Mouse (Mus musculus): ENCODE results near the gene Tnfrsf25.

- TF ChIP-seq CTCF (IDR thresholded peaks at IDR 0.05; ENCODE audit: extremely low read depth, insufficient read length, insufficient replicate concordance, low read depth, low read length) (no peak), POLR2A (IDR thresholded peaks at IDR 0.05; ENCODE audit: low read depth, low read length) (no peak)
Observed at GRCm38 (mm10) chr4:152068166-152068724, 47.5 kb upstream of the Tnfrsf25 start.
